Mouse (Mus musculus): ENCODE measurements around the gene Zhx3.

DNA sequence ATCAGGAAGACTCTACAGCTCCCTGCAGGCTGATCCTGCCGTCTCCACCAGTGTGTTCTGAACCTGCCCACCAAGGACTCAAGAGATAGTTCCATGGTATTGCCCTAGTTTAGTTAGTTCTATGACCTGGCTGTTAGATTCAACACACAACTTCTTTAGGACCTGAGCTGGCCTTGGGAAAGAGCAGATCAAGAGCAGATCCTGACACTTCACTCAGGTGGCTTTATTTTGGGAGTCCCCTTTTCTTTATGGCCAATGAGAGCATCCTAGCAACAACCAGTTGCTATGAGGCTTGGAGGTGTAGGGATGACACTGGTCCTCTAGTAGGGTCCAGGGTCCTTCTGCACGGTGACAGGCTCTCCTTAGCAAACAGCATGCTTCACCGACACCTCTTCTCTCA, 107.7 kb downstream of the Zhx3 start:
- TF ChIP-seq CTCF (IDR thresholded peaks at IDR 0.05; ENCODE audit: insufficient read depth, low read length) (no peak), POLR2A (IDR thresholded peaks at IDR 0.05; ENCODE audit: borderline replicate concordance, extremely low read depth, low read depth, low read length) (no peak)

Data from lung, adult 2 months (tissue).